Mouse (Mus musculus) retina, adult 2 months (tissue): ENCODE measurements around the gene Ufsp2.

ENCODE experiments used
- DNase-seq: peaks from one replicate; pipeline ENCODE4 v3.0.0-alpha.2; 2012; ENCODE audit warnings: low read depth, low spot score

Ufsp2 gene

GRCm38 (mm10) chr8:45975126-45975836 is at the start of gene Ufsp2, which contains the start of gene 1700029J07Rik:
TSS of gene Ufsp2 (plus strand) at chr8:45975528.
TSS of gene 1700029J07Rik (minus strand) at chr8:45975252.
- peak; percentile 95 for DNase-seq

GRCm38 (mm10) chr8:45934582-45935014 is 40.7 kb upstream of the Ufsp2 start, which contains the start of gene Ccdc110:
TSS of gene Ccdc110 (plus strand) at chr8:45934619.
- DNase-seq, result peak; percentile 83

GRCm38 (mm10) chr8:45936986-45937385 is 38.3 kb upstream of the Ufsp2 start:
- DNase-seq, result no peak

GRCm38 (mm10) chr8:45946283-45946682 is 29.0 kb upstream of the Ufsp2 start:
- no peak for DNase-seq

GRCm38 (mm10) chr8:45950622-45951021 is 24.7 kb upstream of the Ufsp2 start:
- DNase-seq, result no peak

GRCm38 (mm10) chr8:45970894-45971293 is 4.4 kb upstream of the Ufsp2 start:
- DNase-seq, result no peak

GRCm38 (mm10) chr8:45973988-45974505 is 1.3 kb upstream of the Ufsp2 start:
- DNase-seq, result no peak

GRCm38 (mm10) chr8:45975837-45976468 is 625 bp downstream of the Ufsp2 start:
- no peak for DNase-seq

- no peak for DNase-seq
Measured at GRCm38 (mm10) chr8:45986665-45987064, 11.3 kb downstream of the Ufsp2 start.

GRCm38 (mm10) chr8:45988189-45988588 is 12.9 kb downstream of the Ufsp2 start:
- no peak for DNase-seq

GRCm38 (mm10) chr8:45990631-45991310 is 15.4 kb downstream of the Ufsp2 start:
- DNase-seq, result no peak

- no peak for DNase-seq
Measured at GRCm38 (mm10) chr8:45994111-45994510, 18.8 kb downstream of the Ufsp2 start.

GRCm38 (mm10) chr8:45995576-45995975 is 20.2 kb downstream of the Ufsp2 start:
- no peak for DNase-seq

- no peak for DNase-seq
Measured at GRCm38 (mm10) chr8:45998228-45998627, 22.9 kb downstream of the Ufsp2 start.

- peak; percentile 34 for DNase-seq
Measured at GRCm38 (mm10) chr8:45999138-45999783, 23.9 kb downstream of the Ufsp2 start, which contains the start of gene Lrp2bp. TSS of gene Lrp2bp (plus strand) at chr8:45999303.

GRCm38 (mm10) chr8:45999784-46000705 is 24.7 kb downstream of the Ufsp2 start:
- peak; percentile 99 for DNase-seq

- no peak for DNase-seq
Measured at GRCm38 (mm10) chr8:46005596-46005995, 30.3 kb downstream of the Ufsp2 start, which contains the start of gene Ankrd37. TSS of gene Ankrd37 (minus strand) at chr8:46005707.

- no peak for DNase-seq
Measured at GRCm38 (mm10) chr8:46007050-46007672, 31.8 kb downstream of the Ufsp2 start.

GRCm38 (mm10) chr8:46010306-46010705 is 35.0 kb downstream of the Ufsp2 start:
- DNase-seq, result no peak
